Mouse (Mus musculus): ENCODE data around the gene Gnaq. TPM values are rescaled to one million over a fixed set of nuclear protein-coding genes. Genes with fewer than 3 reads are reported as not detected.

Gene Gnaq
- total RNA-seq, 2 experiments from 2014 or later: 12.2 to 15.7 TPM

- no peak for TF ChIP-seq CTCF (IDR thresholded peaks at IDR 0.05)
- no peak overlapping the region for H3K27ac ChIP-seq
- intact Hi-C loops (cut with DNase I): loop anchor here (5.0 kb wide), 1 partner anchor 191 kb away; the partner anchor contains the start of gene Gnaq
Observed at GRCm38 (mm10) chr19:16322986-16323385, 190.4 kb downstream of the Gnaq start.

GRCm38 (mm10) chr19:16324239-16324638 is 191.6 kb downstream of the Gnaq start:
- TF ChIP-seq CTCF (IDR thresholded peaks at IDR 0.05): peak; percentile 24; the same call in 1 of the 2 replicates

More at GRCm38 (mm10) chr19:16322986-16323385, 190.4 kb downstream of the Gnaq start:
- no peak for DNase-seq
- no peak overlapping the region for H3K4me3 ChIP-seq

GRCm38 (mm10) chr19:16325911-16326310 is 193.3 kb downstream of the Gnaq start:
- intact Hi-C loops (cut with DNase I): no loop called here
- no peak for TF ChIP-seq CTCF (IDR thresholded peaks at IDR 0.05)
- H3K4me3 ChIP-seq: peak overlapping the region; percentile 35
- peak overlapping the region; percentile 58 for H3K27ac ChIP-seq
- DNase-seq: peak; percentile 31

More at GRCm38 (mm10) chr19:16324239-16324638, 191.6 kb downstream of the Gnaq start:
- no peak overlapping the region for H3K27ac ChIP-seq
- DNase-seq: no peak
- intact Hi-C loops (cut with DNase I): loop anchor here (5.0 kb wide), 1 partner anchor 192 kb away; the partner anchor contains the start of gene Gnaq
- no peak overlapping the region for H3K4me3 ChIP-seq

- H3K4me3 ChIP-seq: no peak overlapping the region
- intact Hi-C loops (cut with DNase I): no loop called here
- DNase-seq: no peak
- H3K27ac ChIP-seq: no peak overlapping the region
- TF ChIP-seq CTCF (IDR thresholded peaks at IDR 0.05): no peak
Observed at GRCm38 (mm10) chr19:16327401-16328073, 194.9 kb downstream of the Gnaq start.

GRCm38 (mm10) chr19:16328074-16328850 is 195.6 kb downstream of the Gnaq start:
- no peak for TF ChIP-seq CTCF (IDR thresholded peaks at IDR 0.05)
- peak; percentile 31 for DNase-seq
- intact Hi-C loops (cut with DNase I): no loop called here
- Histone ChIP-seq H3K4me3 (no peak overlapping the region), H3K27ac (no peak overlapping the region)

GRCm38 (mm10) chr19:16329056-16329455 is 196.4 kb downstream of the Gnaq start:
- TF ChIP-seq CTCF (IDR thresholded peaks at IDR 0.05): no peak
- no peak for DNase-seq
- Histone ChIP-seq H3K4me3 (no peak overlapping the region), H3K27ac (no peak overlapping the region)
- intact Hi-C loops (cut with DNase I): no loop called here

- Histone ChIP-seq H3K27ac (no peak overlapping the region), H3K4me3 (no peak overlapping the region)
- TF ChIP-seq CTCF (IDR thresholded peaks at IDR 0.05): no peak
- no peak for DNase-seq
- intact Hi-C loops (cut with DNase I): no loop called here
Observed at GRCm38 (mm10) chr19:16329648-16330047, 197.0 kb downstream of the Gnaq start.

- Histone ChIP-seq H3K4me3 (no peak overlapping the region), H3K27ac (0 out of 2 replicates have a peak overlapping the region, but pooled peaks have one; percentile 9)
- DNase-seq: no peak
- intact Hi-C loops (cut with DNase I): no loop called here
- no peak for TF ChIP-seq CTCF (IDR thresholded peaks at IDR 0.05)
Observed at GRCm38 (mm10) chr19:16330161-16330560, 197.5 kb downstream of the Gnaq start.

- TF ChIP-seq CTCF (IDR thresholded peaks at IDR 0.05): peak; percentile 34
- no peak for DNase-seq
- Histone ChIP-seq H3K27ac (no peak overlapping the region), H3K4me3 (no peak overlapping the region)
- intact Hi-C loops (cut with DNase I): no loop called here
Observed at GRCm38 (mm10) chr19:16331047-16331446, 198.4 kb downstream of the Gnaq start.

- no peak overlapping the region for H3K27ac ChIP-seq
- no peak overlapping the region for H3K4me3 ChIP-seq
- TF ChIP-seq CTCF (IDR thresholded peaks at IDR 0.05): no peak
- no peak for DNase-seq
- intact Hi-C loops (cut with DNase I): no loop called here
Observed at GRCm38 (mm10) chr19:16337866-16338530, 205.4 kb downstream of the Gnaq start.

GRCm38 (mm10) chr19:16339954-16340586 is 207.4 kb downstream of the Gnaq start:
- intact Hi-C loops (cut with DNase I): loop anchor here (5.0 kb wide), 1 partner anchor 213 kb away; no protein-coding TSS in a partner anchor
- no peak for TF ChIP-seq CTCF (IDR thresholded peaks at IDR 0.05)
- Histone ChIP-seq H3K27ac (no peak overlapping the region), H3K4me3 (no peak overlapping the region)
- no peak for DNase-seq

- Histone ChIP-seq H3K4me3 (no peak overlapping the region), H3K27ac (no peak overlapping the region)
- peak; percentile 66 for TF ChIP-seq CTCF (IDR thresholded peaks at IDR 0.05)
- intact Hi-C loops (cut with DNase I): loop anchor here (5.0 kb wide), 1 partner anchor 215 kb away; no protein-coding TSS in a partner anchor
- DNase-seq: no peak
Observed at GRCm38 (mm10) chr19:16342702-16343101, 210.1 kb downstream of the Gnaq start.
